Mouse (Mus musculus) hindbrain, postnatal 0 days (tissue): ENCODE measurements around the gene Fam131b. TPM values are rescaled to one million over a fixed set of nuclear protein-coding genes. Genes with fewer than 3 reads are reported as not detected.
A peak's percentile ranks its signal among the peaks of the same experiment; 100 is the strongest.

Experiments
- ATAC-seq: fragments of 200-750 bp; cut with Nextera tagmentation; 2 replicates; pipeline ENCODE4 v1.8.0; 2017; ENCODE audit warnings: mild to moderate bottlenecking, moderate TSS enrichment, moderate library complexity
- DNase-seq: peaks from one replicate; pipeline ENCODE4 v3.0.0-alpha.2; 2015; ENCODE audit warnings: low spot score
- H3K27ac ChIP-seq: fragments of 300-500 bp; sonication (generic); 2 replicates; pipeline ENCODE4 v1.5.1; 2014; ENCODE audit warnings: mild to moderate bottlenecking
- H3K27me3 ChIP-seq: fragments of 300-500 bp; sonication (generic); 2 replicates; pipeline ENCODE4 v1.6.1; 2014; ENCODE audit warnings: low read length, mixed read lengths; ENCODE audit not compliant: insufficient read depth
- H3K36me3 ChIP-seq: fragments of 300-500 bp; sonication (generic); 2 replicates; pipeline ENCODE4 v1.6.1; 2014; ENCODE audit warnings: low read length, mixed read lengths; ENCODE audit not compliant: insufficient read depth
- H3K4me1 ChIP-seq: fragments of 300-500 bp; sonication (generic); 2 replicates; pipeline ENCODE4 v1.6.1; 2014; ENCODE audit warnings: antibody characterized with exemption, low read length, mixed read lengths; ENCODE audit not compliant: insufficient read depth
- H3K4me2 ChIP-seq: fragments of 300-500 bp; sonication (generic); 2 replicates; pipeline ENCODE4 v1.6.1; 2014; ENCODE audit warnings: low read depth, mild to moderate bottlenecking, low read length, moderate library complexity, mixed read lengths
- H3K4me3 ChIP-seq: fragments of 300-500 bp; sonication (generic); 2 replicates; pipeline ENCODE4 v1.5.1; 2014; ENCODE audit warnings: low read length
- H3K9ac ChIP-seq: fragments of 300-500 bp; sonication (generic); replicated peaks from 2 replicates; pipeline ENCODE4 v1.6.1; 2014; ENCODE audit warnings: mild to moderate bottlenecking, low read length, moderate library complexity, mixed read lengths
- H3K9me3 ChIP-seq: fragments of 300-500 bp; sonication (generic); 2 replicates; pipeline ENCODE4 v1.6.1; 2016; ENCODE audit warnings: low read length, mixed read lengths
- CTCF ChIP-seq: IDR thresholded peaks from 2 replicates; pipeline ENCODE4 v1.5.1; 2016; ENCODE audit warnings: antibody characterized with exemption, control low read depth, low read depth
- WGBS: fragments of 180-500 bp; shearing (Covaris S2); extraction: QIAGEN DNeasy Blood & Tissue Kit; methylation state at CpG from one replicate; pipeline ENCODE4 v1.1.7; 2014; 5-methylcytosine and 5-hydroxymethylcytosine counted together
- polyA plus RNA-seq: library from polyadenylated mRNA; unstranded; fragments of >200 nt; fragmentation: Nextera tagmentation; extraction: Ambion mirVana; gene quantifications from 2 replicates; pipeline ENCODE4 v1.2.1, GENCODE M21; 2015
- total RNA-seq: library from RNA; depleted of rRNA; stranded (reverse); fragments of >200 nt; gene quantifications from 2 replicates; pipeline ENCODE4 v1.2.3, GENCODE M21; 2014

Fam131b gene
- total and polyA plus RNA-seq, 2 experiments from 2014 or later: 5.0 to 61.6 TPM

- WGBS: 33% methylated on average over 12 of the region's 12 CpGs
- Histone ChIP-seq H3K4me2 (peak overlapping the region; percentile 84), H3K9me3 (no peaks in the 10 kb centered on the region), H3K4me1 (peaks cover 16% of the 10 kb centered on the region), H3K27ac (0 out of 2 replicates have a peak overlapping the region, but pooled peaks have one; percentile 89), H3K9ac (no peak overlapping the region), H3K36me3 (no peaks in the 10 kb centered on the region), H3K27me3 (no peaks in the 10 kb centered on the region), H3K4me3 (peak overlapping the region; percentile 62)
- TF ChIP-seq CTCF: no peak
- DNase-seq (no peak), ATAC-seq (no peak)
These were observed 24.0 kb upstream of the Fam131b start for GRCm38 (mm10) chr6:42348281-42349005.

- no peak for TF ChIP-seq CTCF
- no peak overlapping the region for H3K4me2 ChIP-seq
- DNase-seq (no peak), ATAC-seq (no peak)
- H3K4me1 ChIP-seq: peaks cover 3% of the 10 kb centered on the region; the same call in 1 of the 2 replicates
- H3K36me3 ChIP-seq: no peaks in the 10 kb centered on the region
- H3K27ac ChIP-seq: no peak overlapping the region
- no peak overlapping the region for H3K4me3 ChIP-seq
- 84% methylated on average over 1 of the region's 1 CpGs for WGBS
- no peaks in the 10 kb centered on the region for H3K27me3 ChIP-seq
- H3K9ac ChIP-seq: no peak overlapping the region
- H3K9me3 ChIP-seq: no peaks in the 10 kb centered on the region
These were observed 19.8 kb upstream of the Fam131b start for GRCm38 (mm10) chr6:42344255-42344654.

GRCm38 (mm10) chr6:42343361-42344120, 19.1 kb upstream of the Fam131b start:
- 73% methylated on average over 9 of the region's 9 CpGs for WGBS
- Histone ChIP-seq H3K9me3 (no peaks in the 10 kb centered on the region), H3K4me2 (no peak overlapping the region), H3K4me3 (no peak overlapping the region), H3K27ac (0 out of 2 replicates have a peak overlapping the region, but pooled peaks have one; percentile 11), H3K36me3 (no peaks in the 10 kb centered on the region), H3K27me3 (no peaks in the 10 kb centered on the region), H3K9ac (no peak overlapping the region), H3K4me1 (no peaks in the 10 kb centered on the region)
- no peak for TF ChIP-seq CTCF
- ATAC-seq: peak; percentile 38; the same call in 1 of the 2 replicates
- DNase-seq: no peak

- no peak overlapping the region for H3K9ac ChIP-seq
- ATAC-seq: no peak
- no peak overlapping the region for H3K27ac ChIP-seq
- no peaks in the 10 kb centered on the region for H3K9me3 ChIP-seq
- no peak for TF ChIP-seq CTCF
- 68% methylated on average over 1 of the region's 1 CpGs for WGBS
- H3K27me3 ChIP-seq: no peaks in the 10 kb centered on the region
- DNase-seq: no peak
- H3K4me2 ChIP-seq: no peak overlapping the region
- no peaks in the 10 kb centered on the region for H3K36me3 ChIP-seq
- no peaks in the 10 kb centered on the region for H3K4me1 ChIP-seq
- H3K4me3 ChIP-seq: no peak overlapping the region
These were observed 17.7 kb upstream of the Fam131b start for GRCm38 (mm10) chr6:42342171-42342570.

GRCm38 (mm10) chr6:42339981-42340380, 15.5 kb upstream of the Fam131b start:
- Histone ChIP-seq H3K4me3 (no peak overlapping the region), H3K27ac (no peak overlapping the region), H3K4me2 (no peak overlapping the region), H3K9me3 (no peaks in the 10 kb centered on the region), H3K27me3 (no peaks in the 10 kb centered on the region), H3K9ac (no peak overlapping the region), H3K36me3 (no peaks in the 10 kb centered on the region), H3K4me1 (no peaks in the 10 kb centered on the region)
- DNase-seq (no peak), ATAC-seq (no peak)
- 86% methylated on average over 5 of the region's 5 CpGs for WGBS
- TF ChIP-seq CTCF: no peak

- Histone ChIP-seq H3K27ac (no peak overlapping the region), H3K27me3 (no peaks in the 10 kb centered on the region), H3K4me3 (no peak overlapping the region), H3K36me3 (no peaks in the 10 kb centered on the region), H3K9me3 (no peaks in the 10 kb centered on the region), H3K4me1 (no peaks in the 10 kb centered on the region), H3K4me2 (no peak overlapping the region), H3K9ac (no peak overlapping the region)
- DNase-seq: no peak
- no peak for TF ChIP-seq CTCF
- ATAC-seq: no peak
- 94% methylated on average over 2 of the region's 2 CpGs for WGBS
These were observed 14.7 kb upstream of the Fam131b start for GRCm38 (mm10) chr6:42339189-42339588.

GRCm38 (mm10) chr6:42330946-42331345, 6.5 kb upstream of the Fam131b start:
- Histone ChIP-seq H3K36me3 (no peaks in the 10 kb centered on the region), H3K4me3 (no peak overlapping the region), H3K27ac (no peak overlapping the region), H3K4me2 (no peak overlapping the region), H3K4me1 (no peaks in the 10 kb centered on the region), H3K9me3 (no peaks in the 10 kb centered on the region), H3K9ac (no peak overlapping the region), H3K27me3 (no peaks in the 10 kb centered on the region)
- WGBS: 90% methylated on average over 3 of the region's 3 CpGs
- no peak for TF ChIP-seq CTCF
- ATAC-seq (no peak), DNase-seq (no peak)
